Mouse (Mus musculus) small intestine, adult 2 months (tissue): ENCODE results near the gene Car11. TPM values are rescaled to one million over a fixed set of nuclear protein-coding genes. Genes with fewer than 3 reads are reported as not detected.

ENCODE experiments used
- H3K27ac ChIP-seq: fragments of 200-500 bp; 2 replicates; pipeline ENCODE4 v1.5.1; 2012; ENCODE audit warnings: low read depth, low read length, control low read depth, inconsistent platforms; ENCODE audit not compliant: insufficient read depth
- H3K27me3 ChIP-seq: fragments of 200-500 bp; 2 replicates; pipeline ENCODE4 v1.6.1; 2012; ENCODE audit warnings: mild to moderate bottlenecking, moderate library complexity, low read length, inconsistent platforms; ENCODE audit not compliant: control insufficient read depth, insufficient read depth
- H3K36me3 ChIP-seq: fragments of 200-500 bp; 2 replicates; pipeline ENCODE4 v1.6.1; 2012; ENCODE audit warnings: mild to moderate bottlenecking, low read length, control low read depth, inconsistent platforms; ENCODE audit not compliant: control insufficient read depth, insufficient read depth
- H3K4me1 ChIP-seq: fragments of 200-500 bp; 2 replicates; pipeline ENCODE4 v1.6.1; 2012; ENCODE audit warnings: low read length, inconsistent platforms, mixed read lengths; ENCODE audit not compliant: control insufficient read depth, insufficient read depth, insufficient read length
- H3K4me3 ChIP-seq: fragments of 200-500 bp; 2 replicates; pipeline ENCODE4 v1.5.1; 2012; ENCODE audit warnings: low read depth, mild to moderate bottlenecking, control low read depth, inconsistent platforms, low read length, moderate library complexity
- CTCF ChIP-seq: fragments of 200-500 bp; IDR thresholded peaks from 2 replicates; pipeline ENCODE4 v1.5.1; 2012; ENCODE audit warnings: low read depth, mild to moderate bottlenecking, control low read depth, inconsistent platforms, low read length, moderate library complexity, mixed read lengths; ENCODE audit not compliant: insufficient replicate concordance, insufficient read length; ENCODE audit errors: extremely low read depth
- POLR2A ChIP-seq: fragments of 200-500 bp; IDR thresholded peaks from 2 replicates; pipeline ENCODE4 v1.6.1; 2012; ENCODE audit warnings: low read depth, mild to moderate bottlenecking, control low read depth, inconsistent platforms, low read length, moderate library complexity
- WGBS: fragments of 180-500 bp; shearing (Covaris S2); methylation state at CpG from one replicate; pipeline ENCODE4 v1.1.7; 2018; 5-methylcytosine and 5-hydroxymethylcytosine counted together
- polyA plus RNA-seq: library from polyadenylated mRNA; depleted of rRNA; stranded (reverse); fragments of >200 nt; gene quantifications from 2 replicates; pipeline ENCODE4 v1.2.3, GENCODE M21; 2012

Gene Car11
- polyA plus RNA-seq, 1 experiment = 2.3 TPM

DNA sequence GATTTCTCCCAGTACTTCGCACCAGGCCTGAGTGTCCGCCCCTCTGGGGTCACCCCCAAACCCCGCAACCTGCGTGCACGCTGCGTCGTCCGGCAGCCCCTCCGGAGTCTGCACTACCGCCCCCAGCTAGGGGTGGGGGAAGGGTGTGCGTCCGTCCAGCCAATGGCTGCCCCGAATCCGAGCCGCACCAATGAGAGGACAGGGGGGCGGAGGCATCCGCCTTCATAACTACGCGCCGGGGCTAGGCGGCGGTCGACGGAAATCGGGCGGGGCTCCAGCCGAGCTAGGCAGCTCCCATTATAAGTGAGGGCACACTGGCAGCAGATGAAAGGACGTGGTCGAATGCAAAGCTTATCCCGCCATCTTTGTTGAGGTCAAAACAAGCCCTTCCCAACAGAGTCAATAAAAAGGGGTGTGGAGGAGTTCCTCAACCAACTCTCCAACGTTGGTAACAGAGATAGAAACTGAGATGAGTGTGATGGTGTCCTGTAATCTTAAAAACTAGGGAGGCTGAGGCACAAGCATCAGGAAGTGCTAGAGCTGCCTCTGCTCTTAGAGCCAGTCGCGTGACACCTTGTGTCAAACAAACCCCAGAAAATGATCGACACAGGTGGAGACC, 15.6 kb downstream of the Car11 start, which contains the start of gene Rpl18:
Gene Rpl18, plus strand, starts transcription at position 368 of the 619 bp plus-strand sequence.
- peak within 1 kb of the TSS; percentile 99 for H3K27ac ChIP-seq
- 2% methylated on average over 34 of the region's 34 CpGs for WGBS
- peak within 1 kb of the TSS; percentile 69 for H3K4me3 ChIP-seq
- no peaks in the 10 kb centered on the region for H3K27me3 ChIP-seq
- peaks cover 36% of the 10 kb centered on the region for H3K4me1 ChIP-seq
- no peak for TF ChIP-seq CTCF
- TF ChIP-seq POLR2A = no peak; the same call in 1 of the 2 replicates
- H3K36me3 ChIP-seq = peaks cover 39% of the 10 kb centered on the region

DNA sequence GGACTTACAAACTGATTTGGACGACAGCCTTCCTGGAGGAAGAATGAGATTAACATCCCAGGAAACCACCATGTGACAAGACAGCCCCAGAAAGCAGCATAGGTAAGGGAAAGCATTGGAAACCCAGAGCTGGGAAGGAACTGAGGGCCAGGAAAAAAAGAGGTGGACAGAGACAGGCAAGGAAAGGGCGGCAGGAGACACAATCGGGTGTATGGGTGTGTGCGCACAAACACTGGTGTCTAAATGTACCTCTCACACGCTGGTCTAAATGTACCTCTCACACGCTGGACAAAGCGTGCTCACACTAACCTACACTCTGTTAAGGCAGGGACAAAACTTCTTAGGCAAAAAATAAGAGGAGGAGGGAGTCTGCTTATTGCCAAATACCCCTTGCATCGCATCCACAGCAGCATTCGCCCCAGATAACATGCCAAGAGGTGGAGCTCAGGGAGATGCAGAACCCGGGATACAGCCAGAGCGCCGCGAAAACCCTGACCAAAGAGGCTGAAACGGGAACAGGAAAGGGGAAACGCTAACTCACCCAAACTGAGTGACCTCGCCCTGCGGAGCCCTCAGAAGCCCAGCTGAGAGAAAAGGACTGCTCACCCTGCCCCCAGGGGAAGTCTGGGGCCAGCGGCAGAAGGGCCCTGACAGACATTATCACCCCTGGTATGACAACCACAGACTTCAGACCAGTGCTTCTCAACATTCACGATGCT, 16.3 kb downstream of the Car11 start:
- H3K27ac ChIP-seq = peak overlapping the region; percentile 72
- H3K36me3 ChIP-seq = peaks cover 36% of the 10 kb centered on the region
- no peak for TF ChIP-seq CTCF
- no peak for TF ChIP-seq POLR2A
- H3K27me3 ChIP-seq = no peaks in the 10 kb centered on the region
- peaks cover 34% of the 10 kb centered on the region for H3K4me1 ChIP-seq
- 63% methylated on average over 19 of the region's 19 CpGs for WGBS
- peak overlapping the region; percentile 43 for H3K4me3 ChIP-seq

DNA sequence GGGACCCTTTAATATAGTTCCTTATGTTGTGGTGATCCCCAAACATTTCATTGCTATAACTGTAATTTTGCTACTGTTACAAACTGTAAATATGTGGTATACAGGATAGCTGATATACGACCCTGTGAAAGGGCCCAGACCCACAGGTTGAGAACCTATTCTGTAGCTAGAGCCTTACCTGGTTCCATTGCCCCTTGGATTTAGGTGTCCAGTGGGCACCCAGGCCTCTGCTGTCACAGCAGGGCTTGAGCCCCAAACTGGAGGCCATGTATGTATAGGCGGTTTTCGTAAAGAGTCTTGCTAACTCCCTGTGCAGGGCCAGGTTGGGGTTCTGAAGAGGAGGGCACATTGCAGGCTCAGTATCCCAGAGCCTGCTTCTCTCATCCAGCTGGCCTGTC, 16.8 kb downstream of the Car11 start:
- Histone ChIP-seq H3K4me1 (peaks cover 29% of the 10 kb centered on the region), H3K27me3 (no peaks in the 10 kb centered on the region), H3K4me3 (0 out of 2 replicates have a peak overlapping the region, but pooled peaks have one; percentile 11), H3K36me3 (peaks cover 31% of the 10 kb centered on the region), H3K27ac (no peak overlapping the region)
- TF ChIP-seq CTCF = no peak
- no peak for TF ChIP-seq POLR2A
- WGBS = 80% methylated on average over 3 of the region's 3 CpGs

DNA sequence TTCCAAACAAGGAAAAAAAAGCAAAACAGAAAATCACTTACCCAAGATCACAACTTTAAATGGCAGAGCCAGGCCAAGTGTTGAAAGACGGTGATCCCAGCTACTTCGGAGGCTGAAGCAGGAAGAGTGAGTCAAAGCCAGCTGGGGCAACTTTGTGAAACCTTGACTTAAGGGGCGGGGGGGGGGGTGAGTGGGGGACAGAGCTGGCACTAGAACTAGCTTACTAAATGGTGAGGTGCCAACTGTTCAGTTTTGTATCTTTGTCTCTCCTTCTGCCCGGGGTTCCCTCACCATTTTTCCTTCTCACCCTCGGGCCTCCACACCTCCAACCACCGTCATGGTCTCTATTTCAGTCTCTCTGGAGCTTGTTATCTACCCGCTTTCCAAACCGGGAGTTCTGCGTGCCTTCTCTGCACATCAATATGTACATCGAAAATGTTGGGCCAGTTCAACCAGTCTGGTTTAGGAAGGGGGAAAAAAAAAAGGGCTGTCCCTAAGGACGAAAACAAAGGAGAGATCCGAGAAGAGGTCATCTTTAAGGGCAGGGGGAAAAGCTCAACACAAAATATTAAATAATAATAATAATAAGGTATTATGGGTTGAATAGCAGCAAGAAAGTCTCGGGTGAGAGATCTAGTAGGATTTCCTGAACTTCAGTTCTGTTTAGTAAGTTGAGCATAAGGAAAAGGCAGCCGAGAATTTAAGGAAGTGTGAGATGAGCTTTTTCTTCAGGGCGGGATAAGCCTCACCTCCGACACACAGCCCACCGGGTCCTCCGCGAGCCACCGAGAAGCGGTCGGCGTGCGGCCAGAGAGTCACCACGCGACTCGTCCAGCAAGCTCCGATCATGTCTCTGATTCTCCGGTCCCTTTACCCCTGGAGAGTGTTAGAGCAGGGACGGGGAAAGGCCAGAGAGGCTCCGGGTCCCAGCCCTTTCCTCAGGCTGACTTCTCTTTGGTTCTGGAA, 17.6 kb downstream of the Car11 start:
- peaks cover 25% of the 10 kb centered on the region for H3K4me1 ChIP-seq
- H3K36me3 ChIP-seq = peaks cover 23% of the 10 kb centered on the region
- H3K27me3 ChIP-seq = no peaks in the 10 kb centered on the region
- peak overlapping the region; percentile 80 for H3K4me3 ChIP-seq
- no peak for TF ChIP-seq CTCF
- no peak for TF ChIP-seq POLR2A
- H3K27ac ChIP-seq = peak overlapping the region; percentile 75
- WGBS = 3% methylated on average over 31 of the region's 31 CpGs

DNA sequence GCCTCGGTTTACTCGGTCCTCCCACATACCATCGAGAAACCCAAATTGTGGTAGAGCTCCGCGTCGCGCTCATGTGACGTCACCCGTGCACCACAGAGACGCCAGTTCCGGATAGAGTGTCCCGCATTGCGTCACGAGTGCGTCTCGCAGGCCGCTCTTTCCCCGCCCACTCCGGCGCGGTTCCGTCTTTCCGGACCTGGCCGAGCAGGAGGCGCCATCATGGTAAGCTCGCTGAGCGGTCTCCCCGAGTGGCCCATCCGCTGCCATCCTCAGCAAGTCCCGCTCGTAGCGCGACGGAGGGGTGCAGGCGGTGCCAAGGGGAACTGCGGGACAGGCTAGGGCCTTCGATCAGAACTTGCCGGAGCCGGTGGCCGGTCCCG, 18.3 kb downstream of the Car11 start, which contains the start of gene Sphk2:
Gene Sphk2, minus strand, starts transcription at position 85 of the 380 bp plus-strand sequence.
- peaks cover 23% of the 10 kb centered on the region for H3K4me1 ChIP-seq
- H3K36me3 ChIP-seq = peaks cover 20% of the 10 kb centered on the region
- TF ChIP-seq CTCF (no peak), POLR2A (peak; percentile 80)
- under 1% methylated on average over 41 of the region's 41 CpGs for WGBS
- no peaks in the 10 kb centered on the region for H3K27me3 ChIP-seq
- H3K27ac ChIP-seq = peak within 1 kb of the TSS; percentile 75
- H3K4me3 ChIP-seq = peak within 1 kb of the TSS; percentile 80

DNA sequence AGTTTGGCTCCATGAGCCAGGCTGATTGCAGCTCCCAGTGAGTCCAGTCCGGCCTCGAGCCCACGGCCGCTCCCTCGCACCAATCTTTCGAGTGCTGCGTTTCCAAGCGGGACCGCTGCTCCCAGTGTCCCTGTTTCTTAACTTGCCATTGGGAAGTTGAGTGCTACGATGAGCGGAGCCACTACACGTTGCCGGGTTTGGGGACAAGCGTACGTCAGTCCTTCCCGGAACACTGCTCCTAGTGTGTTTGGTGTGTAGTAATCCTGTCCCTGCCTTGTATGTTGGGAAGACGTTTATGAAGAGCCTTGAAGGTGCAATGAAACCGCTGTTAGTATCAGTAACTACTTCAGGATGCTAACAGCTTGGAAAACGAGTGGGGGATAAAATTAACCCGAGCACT, 18.7 kb downstream of the Car11 start:
- H3K27ac ChIP-seq = peak overlapping the region; percentile 58
- TF ChIP-seq POLR2A = no peak
- TF ChIP-seq CTCF = no peak
- H3K27me3 ChIP-seq = no peaks in the 10 kb centered on the region
- peaks cover 17% of the 10 kb centered on the region for H3K36me3 ChIP-seq
- peak overlapping the region; percentile 80 for H3K4me3 ChIP-seq
- peaks cover 23% of the 10 kb centered on the region for H3K4me1 ChIP-seq
- WGBS = under 1% methylated on average over 20 of the region's 20 CpGs
